Mouse (Mus musculus) spleen, adult 2 months (tissue): Measurements from ENCODE around the gene Cryba4. TPM values are rescaled to one million over a fixed set of nuclear protein-coding genes. Genes with fewer than 3 reads are reported as not detected.

Experiments
- DNase-seq, 2 experiments: peaks; one replicate each; pipeline versions ENCODE4 v3.0.0 to v3.0.0-alpha.2; 2012 to 2021; ENCODE audit warnings: low spot score in 2 of 2, low read depth in 1 of 2
- H3K27ac ChIP-seq: fragments of 200-500 bp; 2 replicates; pipeline ENCODE4 v1.5.1; 2012; ENCODE audit warnings: low read length, inconsistent platforms; ENCODE audit not compliant: insufficient read depth
- H3K27me3 ChIP-seq: fragments of 200-500 bp; 2 replicates; pipeline ENCODE4 v1.6.1; 2012; ENCODE audit warnings: mild to moderate bottlenecking, moderate library complexity, low read length, inconsistent platforms; ENCODE audit not compliant: control insufficient read depth, insufficient read depth
- H3K36me3 ChIP-seq: fragments of 200-500 bp; 2 replicates; pipeline ENCODE4 v1.6.1; 2012; ENCODE audit warnings: mild to moderate bottlenecking, low read length, inconsistent platforms; ENCODE audit not compliant: control insufficient read depth, insufficient read depth
- H3K4me1 ChIP-seq: fragments of 200-500 bp; 2 replicates; pipeline ENCODE4 v1.6.1; 2011; ENCODE audit warnings: inconsistent platforms; ENCODE audit not compliant: control insufficient read depth, insufficient read depth, insufficient read length
- H3K4me3 ChIP-seq: fragments of 200-500 bp; 2 replicates; pipeline ENCODE4 v1.5.1; 2011; ENCODE audit warnings: mild to moderate bottlenecking, inconsistent platforms; ENCODE audit not compliant: insufficient read depth, insufficient read length; ENCODE audit errors: extremely low read depth
- CTCF ChIP-seq: fragments of 200-500 bp; IDR thresholded peaks from 2 replicates; pipeline ENCODE4 v1.5.1; 2011; ENCODE audit warnings: mild to moderate bottlenecking, inconsistent platforms; ENCODE audit not compliant: insufficient read depth, insufficient read length, insufficient replicate concordance; ENCODE audit errors: extremely low read depth
- POLR2A ChIP-seq: fragments of 200-500 bp; IDR thresholded peaks from 2 replicates; pipeline ENCODE4 v1.6.1; 2011; ENCODE audit warnings: low read depth, low read length, inconsistent platforms
- WGBS: fragments of 180-500 bp; shearing (Covaris S2); methylation state at CpG from one replicate; pipeline ENCODE4 v1.1.7; 2018; 5-methylcytosine and 5-hydroxymethylcytosine counted together
- polyA plus RNA-seq: library from polyadenylated mRNA; depleted of rRNA; stranded (reverse); fragments of >200 nt; gene quantifications from 2 replicates; pipeline ENCODE4 v1.2.3, GENCODE M21; 2012

Cryba4 gene
- polyA plus RNA-seq, 1 experiment: 1.5 TPM

DNA sequence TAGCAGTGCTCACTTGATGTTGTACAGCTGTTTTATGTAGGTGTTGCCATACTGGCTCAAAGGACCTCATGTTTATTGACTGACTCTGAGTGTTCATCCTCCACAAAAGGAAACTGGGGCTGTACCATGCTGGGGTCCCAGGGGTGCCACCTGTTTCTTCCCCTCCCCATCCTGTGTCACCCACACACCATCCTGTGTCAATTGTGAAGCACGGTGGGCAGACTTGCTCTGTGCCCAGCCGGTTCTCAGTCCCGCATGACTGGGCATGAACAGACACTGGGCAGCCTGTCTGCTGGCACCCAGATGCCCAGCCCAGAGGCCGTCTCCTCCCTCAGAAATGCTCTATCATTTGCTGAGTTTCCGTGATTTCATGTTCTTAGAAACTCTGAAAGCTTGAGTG is 39.5 kb upstream of the Cryba4 start:
- Histone ChIP-seq H3K27me3 (no peaks in the 10 kb centered on the region), H3K27ac (peak overlapping the region; percentile 54), H3K4me3 (no peak overlapping the region), H3K4me1 (peaks cover 54% of the 10 kb centered on the region; the same call in 1 of the 2 replicates), H3K36me3 (no peaks in the 10 kb centered on the region)
- peak in 1 of 2 experiments; percentile 65 for DNase-seq
- 25% methylated on average over 5 of the region's 5 CpGs for WGBS
- TF ChIP-seq POLR2A (no peak), CTCF (no peak)

- Histone ChIP-seq H3K27ac (no peak overlapping the region), H3K36me3 (no peaks in the 10 kb centered on the region), H3K4me1 (peaks cover 60% of the 10 kb centered on the region; the same call in 1 of the 2 replicates), H3K27me3 (no peaks in the 10 kb centered on the region), H3K4me3 (no peak overlapping the region)
- no peak for TF ChIP-seq CTCF
- no peak for TF ChIP-seq POLR2A
- no peak for DNase-seq
- WGBS: 90% methylated on average over 8 of the region's 8 CpGs
Measured at GRCm38 (mm10) chr5:112290536-112290880, 38.2 kb upstream of the Cryba4 start.

DNA sequence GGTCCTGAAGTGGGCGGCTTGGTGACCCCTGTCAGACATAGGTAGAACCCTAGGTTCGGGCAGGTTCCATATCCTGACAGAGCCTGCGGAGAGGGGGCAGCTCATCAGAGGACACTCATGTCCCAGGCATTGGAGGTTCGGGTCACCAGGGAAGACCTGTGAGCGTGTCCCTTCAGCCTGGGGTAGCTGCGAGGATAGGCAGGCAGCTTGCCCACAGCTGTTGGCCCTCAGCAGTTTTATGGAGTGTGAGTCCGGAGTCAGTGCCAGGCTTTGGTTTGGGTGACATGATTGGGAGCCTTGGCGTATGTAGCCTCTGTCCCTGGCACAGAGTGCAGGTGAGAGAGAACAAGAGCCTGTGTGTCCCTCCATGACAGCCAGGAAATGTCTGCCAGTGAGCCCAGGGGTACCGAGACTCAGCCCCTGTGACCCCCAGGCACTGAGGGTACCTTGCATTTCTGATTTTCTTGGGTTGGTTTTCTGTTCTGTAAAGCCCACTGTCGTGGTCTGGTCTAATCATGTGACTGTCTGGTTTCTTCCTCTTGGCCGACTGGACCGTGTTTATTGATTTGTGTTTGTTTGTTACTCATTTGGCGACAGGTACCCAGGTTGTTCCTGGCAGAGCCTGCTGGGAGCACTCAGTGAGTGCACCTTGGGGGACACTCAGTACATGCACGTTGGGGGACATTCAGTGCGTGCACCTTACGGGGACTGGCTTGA is 37.7 kb upstream of the Cryba4 start:
- Histone ChIP-seq H3K36me3 (no peaks in the 10 kb centered on the region), H3K27me3 (no peaks in the 10 kb centered on the region), H3K4me1 (peaks cover 58% of the 10 kb centered on the region; the same call in 1 of the 2 replicates), H3K4me3 (peak overlapping the region; percentile 4; the same call in 1 of the 2 replicates), H3K27ac (no peak overlapping the region)
- no peak for TF ChIP-seq CTCF
- no peak for TF ChIP-seq POLR2A
- DNase-seq: no peak
- 86% methylated on average over 16 of the region's 16 CpGs for WGBS

DNA sequence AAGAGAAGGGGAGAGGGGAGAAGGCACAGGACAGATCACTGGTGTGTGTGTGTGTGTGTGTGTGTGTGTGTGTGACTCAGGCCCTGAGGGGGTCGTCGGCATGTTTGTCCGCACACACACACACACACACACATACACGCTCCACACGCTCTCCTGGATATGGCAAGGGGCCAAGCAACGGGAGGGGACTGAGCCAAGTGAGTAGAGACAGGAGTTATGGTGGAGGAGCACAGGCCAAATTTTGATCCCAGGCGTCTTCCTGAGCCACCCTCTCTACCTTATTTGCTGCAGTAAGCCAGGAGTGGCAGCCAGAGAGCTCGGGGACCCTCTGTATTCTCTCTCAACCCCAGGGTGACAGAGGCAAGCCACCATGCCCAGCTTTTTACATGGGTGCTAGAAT is 36.9 kb upstream of the Cryba4 start:
- Histone ChIP-seq H3K4me3 (no peak overlapping the region; the same call in 1 of the 2 replicates), H3K27ac (0 out of 2 replicates have a peak overlapping the region, but pooled peaks have one; percentile 11), H3K27me3 (no peaks in the 10 kb centered on the region), H3K36me3 (no peaks in the 10 kb centered on the region), H3K4me1 (peaks cover 56% of the 10 kb centered on the region; the same call in 1 of the 2 replicates)
- WGBS: 79% methylated on average over 8 of the region's 8 CpGs
- TF ChIP-seq CTCF (no peak), POLR2A (no peak)
- DNase-seq: no peak

- Histone ChIP-seq H3K27me3 (no peaks in the 10 kb centered on the region), H3K36me3 (no peaks in the 10 kb centered on the region), H3K4me3 (no peak overlapping the region), H3K27ac (peak overlapping the region; percentile 85), H3K4me1 (peaks cover 63% of the 10 kb centered on the region; the same call in 1 of the 2 replicates)
- TF ChIP-seq POLR2A (no peak), CTCF (no peak)
- no peak for DNase-seq
- 82% methylated on average over 9 of the region's 9 CpGs for WGBS
Measured at GRCm38 (mm10) chr5:112288193-112289141, 36.1 kb upstream of the Cryba4 start.

- H3K27me3 ChIP-seq: no peaks in the 10 kb centered on the region
- H3K4me3 ChIP-seq: no peak overlapping the region
- no peak for DNase-seq
- no peaks in the 10 kb centered on the region for H3K36me3 ChIP-seq
- no peak for TF ChIP-seq POLR2A
- no peak for TF ChIP-seq CTCF
- peak overlapping the region; percentile 85 for H3K27ac ChIP-seq
- peaks cover 66% of the 10 kb centered on the region for H3K4me1 ChIP-seq
- WGBS: 49% methylated on average over 2 of the region's 2 CpGs
Measured at GRCm38 (mm10) chr5:112287652-112288051, 35.3 kb upstream of the Cryba4 start.
